Mouse (Mus musculus): ENCODE data around the gene Hist1h2bk. TPM values are rescaled to one million over a fixed set of nuclear protein-coding genes. Genes with fewer than 3 reads are reported as not detected.
"Not testable (repeated sequence)": the region's sequence is repeated elsewhere in the genome, so short reads cannot be mapped to it uniquely, and the experiment has no call there.

Gene Hist1h2bk
- polyA plus RNA-seq, 1 experiment, result 30.0 TPM

DNA sequence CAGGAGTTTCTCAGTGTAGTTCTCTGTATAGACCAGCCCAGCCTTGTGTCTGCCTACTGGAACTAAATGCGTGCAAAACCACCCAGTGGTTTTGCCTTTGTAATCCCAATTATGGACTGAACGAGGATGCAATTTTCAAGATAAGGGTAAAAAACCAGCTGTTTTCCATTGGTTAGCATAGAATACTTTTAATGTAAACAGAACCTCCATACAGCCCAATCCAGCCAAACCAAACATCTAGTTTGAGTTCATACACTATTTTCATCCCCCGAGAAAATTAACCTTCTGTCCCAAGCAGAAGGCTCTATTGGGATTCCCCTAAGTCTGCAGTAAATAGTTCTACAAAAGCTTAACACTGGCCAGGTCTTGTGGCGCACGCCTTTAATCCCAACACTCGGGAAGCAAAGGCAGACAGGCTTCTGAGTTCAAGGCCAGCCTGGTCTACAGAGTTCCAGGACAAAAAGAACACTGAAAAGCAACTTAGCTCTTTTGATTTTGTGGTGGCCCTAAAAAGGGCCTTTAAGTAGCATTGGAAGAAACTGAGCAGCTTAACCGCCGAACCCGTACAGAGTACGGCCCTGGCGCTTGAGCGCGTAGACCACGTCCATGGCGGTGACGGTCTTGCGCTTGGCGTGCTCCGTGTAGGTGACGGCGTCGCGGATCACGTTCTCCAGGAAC is 4.9 kb downstream of the Hist1h2bk start:
- TF ChIP-seq CTCF (IDR thresholded peaks at IDR 0.05; ENCODE audit: extremely low read depth, insufficient read depth, insufficient read length, insufficient replicate concordance), result no peak
- no peak for TF ChIP-seq POLR2A (IDR thresholded peaks at IDR 0.05; ENCODE audit: low read depth, low read length)
- H3K27me3 ChIP-seq (ENCODE audit: control insufficient read depth, insufficient read depth, low read length), result no peaks in the 10 kb centered on the region
- H3K4me3 ChIP-seq (ENCODE audit: extremely low read depth, insufficient read depth, insufficient read length), result peak overlapping the region; percentile 58
- no peaks in the 10 kb centered on the region; the same call in 1 of the 2 replicates for H3K4me1 ChIP-seq (ENCODE audit: control insufficient read depth, insufficient read depth, insufficient read length)
- no peak for DNase-seq (ENCODE audit: low read depth in 1 of 2, low spot score in 2 of 2)
- no peaks in the 10 kb centered on the region for H3K36me3 ChIP-seq (ENCODE audit: control insufficient read depth, insufficient read depth, low read length)
- peak overlapping the region; percentile 91 for H3K27ac ChIP-seq (ENCODE audit: insufficient read depth, low read length)
- under 1% methylated on average over 24 of the region's 24 CpGs for WGBS

DNA sequence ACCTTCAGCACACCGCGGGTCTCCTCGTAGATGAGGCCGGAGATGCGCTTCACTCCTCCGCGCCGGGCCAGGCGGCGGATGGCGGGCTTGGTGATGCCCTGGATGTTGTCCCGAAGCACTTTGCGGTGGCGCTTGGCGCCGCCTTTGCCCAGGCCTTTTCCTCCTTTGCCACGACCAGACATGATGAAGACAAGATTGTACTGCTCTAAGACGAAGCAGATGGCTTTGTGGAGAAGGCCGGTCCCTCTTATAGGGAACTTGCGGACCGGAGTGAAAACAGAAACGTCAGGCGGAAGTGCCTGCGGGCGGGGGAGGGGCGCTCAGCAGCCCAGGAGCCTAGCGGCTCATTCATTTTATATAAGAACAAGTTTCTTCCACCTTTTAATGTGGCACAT is 5.5 kb downstream of the Hist1h2bk start, which contains the start of gene Hist1h4i:
TSS of gene Hist1h4i (minus strand) at position 221 of the 395 bp plus-strand sequence.
- Histone ChIP-seq H3K27ac (ENCODE audit: insufficient read depth, low read length) (peak within 1 kb of the TSS; percentile 91), H3K4me3 (ENCODE audit: extremely low read depth, insufficient read depth, insufficient read length) (peak within 1 kb of the TSS; percentile 58)
- under 1% methylated on average over 27 of the region's 27 CpGs for WGBS
- H3K27me3 ChIP-seq (ENCODE audit: control insufficient read depth, insufficient read depth, low read length); H3K4me1 ChIP-seq (ENCODE audit: control insufficient read depth, insufficient read depth, insufficient read length); H3K36me3 ChIP-seq (ENCODE audit: control insufficient read depth, insufficient read depth, low read length): not testable (repeated sequence)
- peak; percentile 91 to 95 for DNase-seq (ENCODE audit: low read depth in 1 of 2, low spot score in 2 of 2)
- peak; percentile 97 for TF ChIP-seq POLR2A (IDR thresholded peaks at IDR 0.05; ENCODE audit: low read depth, low read length)

DNA sequence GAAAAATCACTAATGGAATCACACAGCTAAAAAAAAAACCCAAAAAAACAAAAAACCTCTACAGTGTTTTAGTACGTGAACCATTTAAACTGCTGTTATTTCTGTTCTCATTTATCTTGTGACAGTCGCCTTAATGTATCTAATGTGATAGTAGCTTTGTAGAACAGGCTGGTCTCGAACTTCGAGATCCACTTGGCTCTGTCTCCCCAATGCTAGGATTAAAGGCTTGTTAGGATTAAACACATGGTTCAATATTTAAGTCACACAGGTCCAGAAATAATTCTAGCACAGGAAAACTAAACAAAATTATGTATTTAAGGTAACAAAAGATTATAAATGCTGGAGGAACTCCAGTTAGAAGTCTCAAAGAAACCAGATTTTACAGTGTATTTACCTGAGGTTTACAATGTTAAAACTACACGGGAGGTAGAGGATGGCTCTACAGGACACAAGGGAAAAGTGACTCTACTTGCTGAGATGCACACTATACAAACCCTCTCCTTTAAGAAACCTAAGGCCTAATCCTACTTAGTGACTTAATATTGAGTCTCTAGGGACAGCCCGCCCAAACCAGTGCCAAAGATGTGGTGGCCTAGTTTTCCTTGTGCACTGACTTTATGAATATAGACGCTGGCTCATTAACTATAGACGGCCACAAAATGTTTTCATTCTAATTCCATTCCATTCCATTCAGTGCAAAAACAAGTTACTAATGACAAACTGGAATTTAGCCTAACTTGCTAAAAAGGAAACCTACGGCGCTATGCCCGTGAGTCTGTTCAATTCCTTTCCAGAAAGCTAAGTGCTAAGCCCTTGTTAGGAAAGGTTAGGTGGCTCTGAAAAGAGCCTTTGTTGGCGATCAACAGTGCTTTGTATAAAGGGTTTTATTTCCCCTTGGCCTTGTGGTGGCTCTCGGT is 6.2 kb downstream of the Hist1h2bk start:
- no peaks in the 10 kb centered on the region for H3K27me3 ChIP-seq (ENCODE audit: control insufficient read depth, insufficient read depth, low read length)
- no peak for TF ChIP-seq CTCF (IDR thresholded peaks at IDR 0.05; ENCODE audit: extremely low read depth, insufficient read depth, insufficient read length, insufficient replicate concordance)
- TF ChIP-seq POLR2A (IDR thresholded peaks at IDR 0.05; ENCODE audit: low read depth, low read length), result no peak
- H3K4me1 ChIP-seq (ENCODE audit: control insufficient read depth, insufficient read depth, insufficient read length), result no peaks in the 10 kb centered on the region
- H3K27ac ChIP-seq (ENCODE audit: insufficient read depth, low read length), result peak overlapping the region; percentile 77
- WGBS, result 5% methylated on average over 13 of the region's 13 CpGs
- DNase-seq (ENCODE audit: low read depth in 1 of 2, low spot score in 2 of 2), result no peak
- peak overlapping the region; percentile 16; the same call in 1 of the 2 replicates for H3K4me3 ChIP-seq (ENCODE audit: extremely low read depth, insufficient read depth, insufficient read length)
- H3K36me3 ChIP-seq (ENCODE audit: control insufficient read depth, insufficient read depth, low read length), result no peaks in the 10 kb centered on the region

DNA sequence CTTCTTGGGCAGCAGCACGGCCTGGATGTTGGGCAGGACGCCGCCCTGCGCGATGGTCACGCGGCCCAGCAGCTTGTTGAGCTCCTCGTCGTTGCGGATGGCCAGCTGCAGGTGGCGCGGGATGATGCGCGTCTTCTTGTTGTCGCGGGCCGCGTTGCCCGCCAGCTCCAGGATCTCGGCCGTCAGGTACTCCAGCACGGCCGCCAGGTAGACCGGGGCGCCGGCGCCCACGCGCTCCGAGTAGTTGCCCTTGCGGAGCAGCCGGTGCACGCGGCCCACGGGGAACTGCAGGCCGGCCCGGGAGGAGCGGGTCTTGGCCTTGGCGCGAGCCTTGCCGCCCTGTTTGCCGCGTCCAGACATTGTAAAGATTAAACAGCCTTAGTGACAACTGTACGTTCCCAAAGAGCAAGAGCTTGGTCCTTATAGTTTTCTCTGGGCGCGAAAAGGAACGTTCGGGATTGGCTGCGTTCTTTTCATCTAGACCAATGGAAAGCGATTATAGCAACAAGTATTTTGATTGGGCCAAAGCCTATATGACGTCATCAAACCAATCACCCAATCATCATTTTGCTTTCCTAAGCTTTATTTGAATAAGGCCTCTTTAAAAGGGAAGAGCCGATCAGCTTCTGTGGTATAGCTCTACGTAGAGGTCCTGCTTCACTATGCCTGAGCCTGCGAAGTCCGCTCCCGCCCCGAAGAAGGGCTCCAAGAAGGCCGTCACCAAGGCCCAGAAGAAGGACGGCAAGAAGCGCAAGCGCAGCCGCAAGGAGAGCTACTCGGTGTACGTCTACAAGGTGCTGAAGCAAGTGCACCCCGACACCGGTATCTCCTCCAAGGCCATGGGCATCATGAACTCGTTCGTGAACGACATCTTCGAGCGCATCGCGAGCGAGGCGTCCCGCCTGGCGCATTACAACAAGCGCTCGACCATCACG is 7.2 kb downstream of the Hist1h2bk start, which contains the start of the genes Hist1h2ag and Hist1h2bj:
TSS of gene Hist1h2ag (minus strand) at position 377 of the 935 bp plus-strand sequence.
TSS of gene Hist1h2bj (plus strand) at position 647 of the 935 bp plus-strand sequence.
- Histone ChIP-seq H3K4me3 (ENCODE audit: extremely low read depth, insufficient read depth, insufficient read length) (peak within 1 kb of the TSS; percentile 51), H3K27ac (ENCODE audit: insufficient read depth, low read length) (peak within 1 kb of the TSS; percentile 89)
- not testable (repeated sequence) for H3K27me3 ChIP-seq (ENCODE audit: control insufficient read depth, insufficient read depth, low read length); H3K36me3 ChIP-seq (ENCODE audit: control insufficient read depth, insufficient read depth, low read length); H3K4me1 ChIP-seq (ENCODE audit: control insufficient read depth, insufficient read depth, insufficient read length)
- peak; percentile 83 for TF ChIP-seq POLR2A (IDR thresholded peaks at IDR 0.05; ENCODE audit: low read depth, low read length)
- DNase-seq (ENCODE audit: low read depth in 1 of 2, low spot score in 2 of 2), result peak; percentile 78 to 97
- under 1% methylated on average over 51 of the region's 80 CpGs for WGBS

DNA sequence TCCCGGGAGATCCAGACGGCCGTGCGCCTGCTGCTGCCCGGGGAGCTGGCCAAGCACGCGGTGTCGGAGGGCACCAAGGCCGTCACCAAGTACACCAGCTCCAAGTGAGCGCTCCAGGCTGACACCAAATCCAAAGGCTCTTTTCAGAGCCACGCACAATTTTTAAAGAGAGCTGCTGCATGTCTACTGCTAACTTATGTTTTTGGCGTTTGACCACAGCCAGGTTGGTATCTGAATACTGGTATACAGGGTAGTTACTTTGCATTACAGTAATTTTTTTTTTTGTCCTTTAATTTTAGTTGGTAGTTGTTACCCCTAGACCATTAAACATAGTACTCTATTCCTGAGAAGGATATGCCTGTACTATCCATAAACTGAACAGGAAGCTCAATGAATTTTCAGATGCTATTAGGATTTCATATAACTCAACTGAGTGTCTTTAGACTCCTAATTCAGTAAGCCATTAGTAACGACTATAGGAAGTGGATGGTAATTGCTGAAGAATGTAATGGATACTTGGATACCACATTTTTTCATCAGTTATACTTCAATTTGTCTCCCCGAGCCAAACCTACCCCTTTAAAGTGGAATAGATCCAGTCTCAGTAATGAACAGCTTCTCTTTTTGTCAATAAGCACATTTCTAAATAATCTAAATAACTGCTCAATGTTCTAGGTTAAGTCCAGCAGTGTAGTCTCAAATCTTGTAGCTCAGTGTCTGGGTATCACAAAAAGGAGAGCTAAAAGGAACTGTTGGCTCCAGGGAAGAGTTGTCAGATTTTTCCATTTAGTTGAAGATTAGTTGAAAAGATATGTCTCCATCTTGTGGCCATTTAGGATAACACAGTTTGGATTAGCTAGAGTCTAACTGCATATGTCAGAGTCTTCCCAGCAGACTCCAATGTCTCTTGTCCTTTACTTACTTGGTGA is 8.1 kb downstream of the Hist1h2bk start:
- Histone ChIP-seq H3K27me3 (ENCODE audit: control insufficient read depth, insufficient read depth, low read length) (no peaks in the 10 kb centered on the region), H3K36me3 (ENCODE audit: control insufficient read depth, insufficient read depth, low read length) (no peaks in the 10 kb centered on the region), H3K4me3 (ENCODE audit: extremely low read depth, insufficient read depth, insufficient read length) (peak overlapping the region; percentile 51), H3K4me1 (ENCODE audit: control insufficient read depth, insufficient read depth, insufficient read length) (no peaks in the 10 kb centered on the region), H3K27ac (ENCODE audit: insufficient read depth, low read length) (peak overlapping the region; percentile 89)
- no peak for DNase-seq (ENCODE audit: low read depth in 1 of 2, low spot score in 2 of 2)
- no peak for TF ChIP-seq POLR2A (IDR thresholded peaks at IDR 0.05; ENCODE audit: low read depth, low read length)
- TF ChIP-seq CTCF (IDR thresholded peaks at IDR 0.05; ENCODE audit: extremely low read depth, insufficient read depth, insufficient read length, insufficient replicate concordance), result no peak
- under 1% methylated on average over 13 of the region's 14 CpGs for WGBS

Measured in spleen, adult 2 months (tissue).